Mouse (Mus musculus): ENCODE data around the gene Prkcq. TPM values are rescaled to one million over a fixed set of nuclear protein-coding genes. Genes with fewer than 3 reads are reported as not detected.

The Prkcq gene
- 100 to 1,000 TPM; 134 to 151 TPM for polyA plus RNA-seq (2017; shearing (Covaris generic))

- ATAC-seq: peak; percentile 28
These were observed at the start of gene Prkcq for GRCm38 (mm10) chr2:11171754-11172501. TSS of gene Prkcq (plus strand) at chr2:11172108.

- ATAC-seq: no peak
These were observed 41.0 kb upstream of the Prkcq start for GRCm38 (mm10) chr2:11130881-11131280.

GRCm38 (mm10) chr2:11135718-11136117 lies 36.2 kb upstream of the Prkcq start:
- peak; percentile 74 for ATAC-seq

GRCm38 (mm10) chr2:11138076-11138475 lies 33.8 kb upstream of the Prkcq start:
- ATAC-seq: no peak

- no peak for ATAC-seq
These were observed 32.3 kb upstream of the Prkcq start for GRCm38 (mm10) chr2:11139518-11140152.

- no peak for ATAC-seq
These were observed 31.5 kb upstream of the Prkcq start for GRCm38 (mm10) chr2:11140385-11140784.

GRCm38 (mm10) chr2:11149091-11149490 lies 22.8 kb upstream of the Prkcq start:
- no peak for ATAC-seq

- ATAC-seq: no peak
These were observed 20.9 kb upstream of the Prkcq start for GRCm38 (mm10) chr2:11150975-11151374.

GRCm38 (mm10) chr2:11151655-11152323 lies 20.1 kb upstream of the Prkcq start:
- no peak for ATAC-seq

- ATAC-seq: peak; percentile 72
These were observed 12.3 kb upstream of the Prkcq start for GRCm38 (mm10) chr2:11159641-11160040.

- ATAC-seq: peak; percentile 58
These were observed 11.2 kb upstream of the Prkcq start for GRCm38 (mm10) chr2:11160696-11161095.

- peak; percentile 66 for ATAC-seq
These were observed 10.6 kb upstream of the Prkcq start for GRCm38 (mm10) chr2:11161336-11161735.

- ATAC-seq: no peak
These were observed 9.2 kb upstream of the Prkcq start for GRCm38 (mm10) chr2:11162701-11163100.

GRCm38 (mm10) chr2:11164170-11164569 lies 7.7 kb upstream of the Prkcq start:
- no peak for ATAC-seq

GRCm38 (mm10) chr2:11169721-11170335 lies 2.1 kb upstream of the Prkcq start:
- peak; percentile 55 for ATAC-seq

GRCm38 (mm10) chr2:11172831-11173414 lies 1.0 kb downstream of the Prkcq start:
- no peak for ATAC-seq

- peak; percentile 44 for ATAC-seq
These were observed 1.6 kb downstream of the Prkcq start for GRCm38 (mm10) chr2:11173521-11173920.

- ATAC-seq: no peak
These were observed 2.2 kb downstream of the Prkcq start for GRCm38 (mm10) chr2:11174101-11174500.

GRCm38 (mm10) chr2:11177880-11178279 lies 6.0 kb downstream of the Prkcq start:
- no peak for ATAC-seq

GRCm38 (mm10) chr2:11181510-11181909 lies 9.6 kb downstream of the Prkcq start:
- ATAC-seq: peak; percentile 77

GRCm38 (mm10) chr2:11182096-11182495 lies 10.2 kb downstream of the Prkcq start:
- ATAC-seq: peak; percentile 11

GRCm38 (mm10) chr2:11183991-11184390 lies 12.1 kb downstream of the Prkcq start:
- no peak for ATAC-seq

- no peak for ATAC-seq
These were observed 14.7 kb downstream of the Prkcq start for GRCm38 (mm10) chr2:11186586-11186985.
